Mouse (Mus musculus): ENCODE measurements at regions not wholly inside any gene's neighbourhood (a gene's known extent, or its start where the extent isn't known, plus 50 kb on each side); places are given as distances from the start of the nearest gene placed in this dataset.

- peaks cover 4% of the 10 kb centered on the region; the same call in 1 of the 2 replicates for H3K27me3 ChIP-seq (ENCODE audit: control insufficient read depth, insufficient read depth, low read length)
- no peak overlapping the region for H3K4me3 ChIP-seq (ENCODE audit: low read length)
- H3K4me2 ChIP-seq (replicated peaks; ENCODE audit: low read depth, low read length), result no peak overlapping the region
- no peak overlapping the region for H3K27ac ChIP-seq (ENCODE audit: low read depth, low read length)
- 0 out of 2 replicates have a peak, but pooled peaks cover 3% of the 10 kb centered on the region for H3K4me1 ChIP-seq (ENCODE audit: control insufficient read depth, insufficient read depth, low read length)
- WGBS, result 4% methylated on average over 10 of the region's 10 CpGs
- no peaks in the 10 kb centered on the region for H3K36me3 ChIP-seq (ENCODE audit: control insufficient read depth, insufficient read depth, low read length)
- no peak overlapping the region for H3K9ac ChIP-seq (ENCODE audit: low read depth, low read length)
- H3K9me3 ChIP-seq (ENCODE audit: control insufficient read depth, low read length), result no peaks in the 10 kb centered on the region
- peak; percentile 78 for ATAC-seq (ENCODE audit: low FRiP score, low TSS enrichment)
Observed at GRCm38 (mm10) chr2:128412974-128413373, 178.0 kb upstream of the Spdye4c start.

GRCm38 (mm10) chr2:128414588-128415240 is 176.3 kb upstream of the Spdye4c start:
- Histone ChIP-seq H3K27me3 (ENCODE audit: control insufficient read depth, insufficient read depth, low read length) (peaks cover 4% of the 10 kb centered on the region; the same call in 1 of the 2 replicates), H3K9ac (ENCODE audit: low read depth, low read length) (no peak overlapping the region), H3K27ac (ENCODE audit: low read depth, low read length) (no peak overlapping the region), H3K4me2 (replicated peaks; ENCODE audit: low read depth, low read length) (no peak overlapping the region), H3K9me3 (ENCODE audit: control insufficient read depth, low read length) (no peaks in the 10 kb centered on the region), H3K4me1 (ENCODE audit: control insufficient read depth, insufficient read depth, low read length) (0 out of 2 replicates have a peak, but pooled peaks cover 3% of the 10 kb centered on the region), H3K36me3 (ENCODE audit: control insufficient read depth, insufficient read depth, low read length) (no peaks in the 10 kb centered on the region), H3K4me3 (ENCODE audit: low read length) (no peak overlapping the region)
- WGBS, result 76% methylated on average over 17 of the region's 17 CpGs
- no peak for ATAC-seq (ENCODE audit: low FRiP score, low TSS enrichment)

- 0 out of 2 replicates have a peak, but pooled peaks cover 3% of the 10 kb centered on the region for H3K4me1 ChIP-seq (ENCODE audit: control insufficient read depth, insufficient read depth, low read length)
- no peak overlapping the region for H3K9ac ChIP-seq (ENCODE audit: low read depth, low read length)
- 66% methylated on average over 7 of the region's 7 CpGs for whole genome bisulfite sequencing
- no peaks in the 10 kb centered on the region for H3K9me3 ChIP-seq (ENCODE audit: control insufficient read depth, low read length)
- H3K4me3 ChIP-seq (ENCODE audit: low read length), result no peak overlapping the region
- H3K36me3 ChIP-seq (ENCODE audit: control insufficient read depth, insufficient read depth, low read length), result no peaks in the 10 kb centered on the region
- peaks cover 4% of the 10 kb centered on the region; the same call in 1 of the 2 replicates for H3K27me3 ChIP-seq (ENCODE audit: control insufficient read depth, insufficient read depth, low read length)
- ATAC-seq (ENCODE audit: low FRiP score, low TSS enrichment), result no peak
- no peak overlapping the region for H3K4me2 ChIP-seq (replicated peaks; ENCODE audit: low read depth, low read length)
- H3K27ac ChIP-seq (ENCODE audit: low read depth, low read length), result no peak overlapping the region
Observed at GRCm38 (mm10) chr2:128416416-128416815, 174.6 kb upstream of the Spdye4c start.

GRCm38 (mm10) chr2:128418960-128419359 is 172.0 kb upstream of the Spdye4c start:
- 73% methylated on average over 3 of the region's 3 CpGs for WGBS
- Histone ChIP-seq H3K27ac (ENCODE audit: low read depth, low read length) (no peak overlapping the region), H3K9ac (ENCODE audit: low read depth, low read length) (no peak overlapping the region), H3K4me3 (ENCODE audit: low read length) (no peak overlapping the region), H3K4me1 (ENCODE audit: control insufficient read depth, insufficient read depth, low read length) (no peaks in the 10 kb centered on the region), H3K4me2 (replicated peaks; ENCODE audit: low read depth, low read length) (no peak overlapping the region), H3K27me3 (ENCODE audit: control insufficient read depth, insufficient read depth, low read length) (no peaks in the 10 kb centered on the region), H3K9me3 (ENCODE audit: control insufficient read depth, low read length) (no peaks in the 10 kb centered on the region), H3K36me3 (ENCODE audit: control insufficient read depth, insufficient read depth, low read length) (no peaks in the 10 kb centered on the region)
- ATAC-seq (ENCODE audit: low FRiP score, low TSS enrichment), result no peak

- Histone ChIP-seq H3K36me3 (ENCODE audit: control insufficient read depth, insufficient read depth, low read length) (no peaks in the 10 kb centered on the region), H3K4me1 (ENCODE audit: control insufficient read depth, insufficient read depth, low read length) (no peaks in the 10 kb centered on the region), H3K4me3 (ENCODE audit: low read length) (no peak overlapping the region), H3K27me3 (ENCODE audit: control insufficient read depth, insufficient read depth, low read length) (no peaks in the 10 kb centered on the region), H3K9me3 (ENCODE audit: control insufficient read depth, low read length) (no peaks in the 10 kb centered on the region), H3K9ac (ENCODE audit: low read depth, low read length) (no peak overlapping the region), H3K4me2 (replicated peaks; ENCODE audit: low read depth, low read length) (no peak overlapping the region), H3K27ac (ENCODE audit: low read depth, low read length) (no peak overlapping the region)
- WGBS, result 52% methylated on average over 10 of the region's 10 CpGs
- no peak for ATAC-seq (ENCODE audit: low FRiP score, low TSS enrichment)
Observed at GRCm38 (mm10) chr2:128420406-128420805, 170.6 kb upstream of the Spdye4c start.

- peaks cover 6% of the 10 kb centered on the region for H3K4me1 ChIP-seq (ENCODE audit: control insufficient read depth, insufficient read depth, low read length)
- H3K4me3 ChIP-seq (ENCODE audit: low read length), result no peak overlapping the region
- H3K4me2 ChIP-seq (replicated peaks; ENCODE audit: low read depth, low read length), result no peak overlapping the region
- ATAC-seq (ENCODE audit: low FRiP score, low TSS enrichment), result no peak
- no peaks in the 10 kb centered on the region for H3K9me3 ChIP-seq (ENCODE audit: control insufficient read depth, low read length)
- H3K36me3 ChIP-seq (ENCODE audit: control insufficient read depth, insufficient read depth, low read length), result no peaks in the 10 kb centered on the region
- no peak overlapping the region for H3K27ac ChIP-seq (ENCODE audit: low read depth, low read length)
- WGBS, result 52% methylated on average over 6 of the region's 6 CpGs
- no peaks in the 10 kb centered on the region for H3K27me3 ChIP-seq (ENCODE audit: control insufficient read depth, insufficient read depth, low read length)
- H3K9ac ChIP-seq (ENCODE audit: low read depth, low read length), result no peak overlapping the region
Observed at GRCm38 (mm10) chr2:128422677-128423076, 168.3 kb upstream of the Spdye4c start.

GRCm38 (mm10) chr2:128424236-128424635 is 166.8 kb upstream of the Spdye4c start:
- H3K4me3 ChIP-seq (ENCODE audit: low read length), result no peak overlapping the region
- H3K27me3 ChIP-seq (ENCODE audit: control insufficient read depth, insufficient read depth, low read length), result no peaks in the 10 kb centered on the region
- H3K27ac ChIP-seq (ENCODE audit: low read depth, low read length), result no peak overlapping the region
- no peak for ATAC-seq (ENCODE audit: low FRiP score, low TSS enrichment)
- no peaks in the 10 kb centered on the region for H3K9me3 ChIP-seq (ENCODE audit: control insufficient read depth, low read length)
- H3K36me3 ChIP-seq (ENCODE audit: control insufficient read depth, insufficient read depth, low read length), result no peaks in the 10 kb centered on the region
- H3K4me1 ChIP-seq (ENCODE audit: control insufficient read depth, insufficient read depth, low read length), result peaks cover 22% of the 10 kb centered on the region
- no peak overlapping the region for H3K9ac ChIP-seq (ENCODE audit: low read depth, low read length)
- WGBS, result 59% methylated on average over 7 of the region's 7 CpGs
- no peak overlapping the region for H3K4me2 ChIP-seq (replicated peaks; ENCODE audit: low read depth, low read length)

- H3K4me1 ChIP-seq (ENCODE audit: control insufficient read depth, insufficient read depth, low read length), result peaks cover 22% of the 10 kb centered on the region
- WGBS, result 83% methylated on average over 6 of the region's 6 CpGs
- no peak overlapping the region for H3K4me2 ChIP-seq (replicated peaks; ENCODE audit: low read depth, low read length)
- H3K9ac ChIP-seq (ENCODE audit: low read depth, low read length), result no peak overlapping the region
- no peaks in the 10 kb centered on the region for H3K27me3 ChIP-seq (ENCODE audit: control insufficient read depth, insufficient read depth, low read length)
- no peaks in the 10 kb centered on the region for H3K36me3 ChIP-seq (ENCODE audit: control insufficient read depth, insufficient read depth, low read length)
- no peak overlapping the region for H3K4me3 ChIP-seq (ENCODE audit: low read length)
- H3K27ac ChIP-seq (ENCODE audit: low read depth, low read length), result no peak overlapping the region
- no peak for ATAC-seq (ENCODE audit: low FRiP score, low TSS enrichment)
- no peaks in the 10 kb centered on the region for H3K9me3 ChIP-seq (ENCODE audit: control insufficient read depth, low read length)
Observed at GRCm38 (mm10) chr2:128427181-128427880, 163.7 kb upstream of the Spdye4c start.

- no peaks in the 10 kb centered on the region for H3K27me3 ChIP-seq (ENCODE audit: control insufficient read depth, insufficient read depth, low read length)
- H3K27ac ChIP-seq (ENCODE audit: low read depth, low read length), result 0 out of 2 replicates have a peak overlapping the region, but pooled peaks have one; percentile 7
- H3K9me3 ChIP-seq (ENCODE audit: control insufficient read depth, low read length), result no peaks in the 10 kb centered on the region
- 15% methylated on average over 7 of the region's 7 CpGs for whole genome bisulfite sequencing
- peak overlapping the region; percentile 18; the same call in 1 of the 2 replicates for H3K9ac ChIP-seq (ENCODE audit: low read depth, low read length)
- H3K4me2 ChIP-seq (replicated peaks; ENCODE audit: low read depth, low read length), result peak overlapping the region; percentile 21; the same call in 1 of the 2 replicates
- no peaks in the 10 kb centered on the region for H3K36me3 ChIP-seq (ENCODE audit: control insufficient read depth, insufficient read depth, low read length)
- peak; percentile 53; the same call in 1 of the 2 replicates for ATAC-seq (ENCODE audit: low FRiP score, low TSS enrichment)
- H3K4me1 ChIP-seq (ENCODE audit: control insufficient read depth, insufficient read depth, low read length), result peaks cover 22% of the 10 kb centered on the region
- peak overlapping the region; percentile 12; the same call in 1 of the 2 replicates for H3K4me3 ChIP-seq (ENCODE audit: low read length)
Observed at GRCm38 (mm10) chr2:128428154-128428553, 162.9 kb upstream of the Spdye4c start.

Measured in kidney, embryonic 14.5 days (tissue).